ENCODE assay signal across 7 mouse cellular contexts in the genomic region with DNA sequence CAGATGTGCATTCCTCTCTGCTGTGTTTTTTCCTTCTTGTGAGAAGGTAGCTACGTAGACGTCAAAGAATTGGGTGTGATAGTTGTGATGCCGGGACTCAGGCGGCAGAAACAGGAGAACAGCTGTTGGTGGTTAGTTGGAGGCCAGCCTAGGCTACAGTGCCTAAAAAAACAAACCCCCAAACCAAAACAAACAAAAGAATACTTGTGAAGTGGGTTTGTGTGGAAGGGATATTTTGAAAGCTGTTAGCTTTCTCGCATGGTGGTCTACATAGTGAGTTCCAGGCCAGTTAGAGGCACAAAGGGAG. TPM values are rescaled to one million over a fixed set of nuclear protein-coding genes. Genes with fewer than 3 reads are reported as not detected.
DNase-seq lines count a peak whose midpoint lies in the region; ATAC-seq and TF ChIP-seq lines count a peak whose summit lies in the region.

No protein-coding gene starts in this region.

- no peak overlapping the region for H3K4me2 ChIP-seq in midbrain, embryonic 11.5 days
- H3K4me2 ChIP-seq in heart, postnatal 0 days (ENCODE audit: low read depth, low read length), result peak overlapping the region; percentile 95
- H3K4me2 ChIP-seq in liver, embryonic 13.5 days, result peak overlapping the region; percentile 89
- peak overlapping the region; percentile 96 for H3K4me2 ChIP-seq in stomach, postnatal 0 days (replicated peaks; ENCODE audit: low read depth)

- peaks cover 12% of the 10 kb centered on the region; the same call in 1 of the 2 replicates for H3K36me3 ChIP-seq in midbrain, embryonic 10.5 days
- H3K36me3 ChIP-seq in midbrain, embryonic 11.5 days (ENCODE audit: control insufficient read depth, insufficient read depth, low read length), result no peaks in the 10 kb centered on the region
- no peaks in the 10 kb centered on the region for H3K36me3 ChIP-seq in heart, postnatal 0 days (replicated peaks; ENCODE audit: control insufficient read depth, insufficient read depth, low read length)
- H3K36me3 ChIP-seq in liver, embryonic 13.5 days, result no peaks in the 10 kb centered on the region
- no peaks in the 10 kb centered on the region for H3K36me3 ChIP-seq in stomach, postnatal 0 days (ENCODE audit: control insufficient read depth, insufficient read depth, low read length)

- no peak overlapping the region for H3K27ac ChIP-seq in midbrain, embryonic 10.5 days (replicated peaks)
- no peak overlapping the region for H3K27ac ChIP-seq in midbrain, embryonic 11.5 days (ENCODE audit: low read depth, low read length)
- no peak overlapping the region for H3K27ac ChIP-seq in heart, postnatal 0 days (ENCODE audit: low read depth)
- H3K27ac ChIP-seq in liver, embryonic 13.5 days, result no peak overlapping the region
- H3K27ac ChIP-seq in stomach, postnatal 0 days (replicated peaks), result no peak overlapping the region

- TF ChIP-seq CTCF in heart, postnatal 0 days (IDR thresholded peaks at IDR 0.05; ENCODE audit: low read depth), result no peak
- TF ChIP-seq CTCF in stomach, postnatal 0 days (IDR thresholded peaks at IDR 0.05; ENCODE audit: low read depth), result no peak

- no peak overlapping the region for H3K9ac ChIP-seq in midbrain, embryonic 11.5 days (ENCODE audit: low read length)
- H3K9ac ChIP-seq in heart, postnatal 0 days (replicated peaks; ENCODE audit: low read depth, low read length), result no peak overlapping the region
- H3K9ac ChIP-seq in liver, embryonic 13.5 days, result no peak overlapping the region
- H3K9ac ChIP-seq in stomach, postnatal 0 days (ENCODE audit: low read length), result no peak overlapping the region

- H3K4me3 ChIP-seq in midbrain, embryonic 10.5 days, result peak overlapping the region; percentile 72
- H3K4me3 ChIP-seq in midbrain, embryonic 11.5 days (ENCODE audit: low read depth, low read length), result no peak overlapping the region
- H3K4me3 ChIP-seq in heart, postnatal 0 days (ENCODE audit: low read depth, low read length), result peak overlapping the region; percentile 58
- no peak overlapping the region; the same call in 1 of the 2 replicates for H3K4me3 ChIP-seq in liver, embryonic 13.5 days (replicated peaks)
- peak overlapping the region; percentile 59; the same call in 1 of the 2 replicates for H3K4me3 ChIP-seq in stomach, postnatal 0 days (ENCODE audit: low read depth, low read length)

- 76% methylated on average over 5 of the region's 5 CpGs for WGBS in midbrain, embryonic 10.5 days
- 82% methylated on average over 5 of the region's 5 CpGs for WGBS in midbrain, embryonic 11.5 days
- WGBS in heart, postnatal 0 days, result 74% methylated on average over 5 of the region's 5 CpGs
- 72% methylated on average over 5 of the region's 5 CpGs for WGBS in liver, embryonic 13.5 days (ENCODE audit: insufficient replicate concordance)
- 60% methylated on average over 5 of the region's 5 CpGs for WGBS in stomach, postnatal 0 days

- no peak for ATAC-seq in midbrain, embryonic 11.5 days (ENCODE audit: low FRiP score)
- no peak for ATAC-seq in heart, postnatal 0 days (ENCODE audit: insufficient read depth, low read depth)
- ATAC-seq in liver, embryonic 13.5 days (ENCODE audit: low read depth), result no peak
- no peak for ATAC-seq in stomach, postnatal 0 days (ENCODE audit: low FRiP score, low TSS enrichment)

- peaks cover 17% of the 10 kb centered on the region for H3K4me1 ChIP-seq in midbrain, embryonic 10.5 days
- peaks cover 5% of the 10 kb centered on the region for H3K4me1 ChIP-seq in midbrain, embryonic 11.5 days (ENCODE audit: control insufficient read depth, insufficient read depth, low read length)
- H3K4me1 ChIP-seq in heart, postnatal 0 days (ENCODE audit: control insufficient read depth, insufficient read depth), result peaks cover 5% of the 10 kb centered on the region; the same call in 1 of the 2 replicates
- H3K4me1 ChIP-seq in liver, embryonic 13.5 days (replicated peaks), result peaks cover 10% of the 10 kb centered on the region
- no peaks in the 10 kb centered on the region for H3K4me1 ChIP-seq in stomach, postnatal 0 days (replicated peaks; ENCODE audit: control insufficient read depth, insufficient read depth)

- peaks cover 60% of the 10 kb centered on the region for H3K27me3 ChIP-seq in midbrain, embryonic 10.5 days (ENCODE audit: low read depth, poor library complexity, severe bottlenecking)
- H3K27me3 ChIP-seq in midbrain, embryonic 11.5 days (ENCODE audit: control insufficient read depth, insufficient read depth, low read length), result peaks cover 7% of the 10 kb centered on the region
- H3K27me3 ChIP-seq in heart, postnatal 0 days (ENCODE audit: control insufficient read depth, insufficient read depth, low read length), result no peaks in the 10 kb centered on the region
- peaks cover 24% of the 10 kb centered on the region for H3K27me3 ChIP-seq in liver, embryonic 13.5 days
- no peaks in the 10 kb centered on the region for H3K27me3 ChIP-seq in stomach, postnatal 0 days (ENCODE audit: control insufficient read depth, insufficient read depth, low read length)

- DNase-seq in midbrain, embryonic 10.5 days (ENCODE audit: low spot score), result no peak
- DNase-seq in midbrain, embryonic 11.5 days (ENCODE audit: low spot score, missing footprints), result no peak
- DNase-seq in heart, postnatal 0 days (ENCODE audit: low spot score), result no peak
- DNase-seq in liver, embryonic 13.5 days, result no peak
- DNase-seq in stomach, postnatal 0 days (ENCODE audit: low spot score), result no peak
- DNase-seq in retina, embryonic 14.5 days (ENCODE audit: low spot score), result no peak
- DNase-seq in natural killer cell, adult 2 months (ENCODE audit: low spot score in 2 of 2), result no peak

- peaks cover 20% of the 10 kb centered on the region for H3K9me3 ChIP-seq in midbrain, embryonic 10.5 days (replicated peaks)
- H3K9me3 ChIP-seq in midbrain, embryonic 11.5 days (ENCODE audit: control insufficient read depth, low read length), result peaks cover 10% of the 10 kb centered on the region; the same call in 1 of the 2 replicates
- 0 out of 2 replicates have a peak, but pooled peaks cover 6% of the 10 kb centered on the region for H3K9me3 ChIP-seq in heart, postnatal 0 days (replicated peaks; ENCODE audit: control insufficient read depth, low read length)
- H3K9me3 ChIP-seq in liver, embryonic 13.5 days (replicated peaks), result no peaks in the 10 kb centered on the region
- no peaks in the 10 kb centered on the region for H3K9me3 ChIP-seq in stomach, postnatal 0 days (ENCODE audit: control insufficient read depth, low read length)

- no peak for TF ChIP-seq EP300 in heart, postnatal 0 days (IDR thresholded peaks at IDR 0.05; ENCODE audit: low read depth)
- TF ChIP-seq EP300 in stomach, postnatal 0 days (optimal IDR thresholded peaks at IDR 0.05), result no peak

RNA-seq across cellular contexts. Expression of a gene that starts 0.5 kb away (rescaled TPM):
- polyA plus RNA-seq in midbrain, embryonic 10.5 days (2016; fragmentation: Nextera tagmentation; extraction: Ambion mirVana), result 4.1 and 4.8 TPM in 2 replicates
- polyA plus RNA-seq in midbrain, embryonic 11.5 days (2014; fragmentation: Nextera tagmentation; extraction: Ambion mirVana), result 6.3 and 7.3 TPM in 2 replicates
- total RNA-seq in heart, postnatal 0 days (2014; rRNA removed; ENCODE audit: low replicate concordance), result 7.1 and 10.2 TPM in 2 replicates
- polyA plus RNA-seq in heart, postnatal 0 days (2015; fragmentation: Nextera tagmentation; extraction: Ambion mirVana), result 3.7 and 5.2 TPM in 2 replicates
- 0.63 and 0.73 TPM in 2 replicates for polyA plus RNA-seq in liver, embryonic 13.5 days (2015; fragmentation: Nextera tagmentation; extraction: Ambion mirVana)
- polyA plus RNA-seq in stomach, postnatal 0 days (2015; fragmentation: Nextera tagmentation; extraction: Ambion mirVana), result 3.6 and 3.8 TPM in 2 replicates

RNA-seq across cellular contexts. Expression of a gene that starts 28.2 kb away (rescaled TPM):
- polyA plus RNA-seq in midbrain, embryonic 10.5 days (2016; fragmentation: Nextera tagmentation; extraction: Ambion mirVana), result 15.4 and 20.1 TPM in 2 replicates
- 20.2 and 20.5 TPM in 2 replicates for polyA plus RNA-seq in midbrain, embryonic 11.5 days (2014; fragmentation: Nextera tagmentation; extraction: Ambion mirVana)
- total RNA-seq in heart, postnatal 0 days (2014; rRNA removed; ENCODE audit: low replicate concordance), result 5.9 and 9.7 TPM in 2 replicates
- polyA plus RNA-seq in heart, postnatal 0 days (2015; fragmentation: Nextera tagmentation; extraction: Ambion mirVana), result 5.7 and 5.9 TPM in 2 replicates
- 3.0 and 4.6 TPM in 2 replicates for polyA plus RNA-seq in liver, embryonic 13.5 days (2015; fragmentation: Nextera tagmentation; extraction: Ambion mirVana)
- 10.1 and 11.1 TPM in 2 replicates for polyA plus RNA-seq in stomach, postnatal 0 days (2015; fragmentation: Nextera tagmentation; extraction: Ambion mirVana)

RNA-seq across cellular contexts. Expression of a gene that starts 29.4 kb away (rescaled TPM):
- 30.8 and 33.7 TPM in 2 replicates for polyA plus RNA-seq in midbrain, embryonic 10.5 days (2016; fragmentation: Nextera tagmentation; extraction: Ambion mirVana)
- 39.3 and 42.2 TPM in 2 replicates for polyA plus RNA-seq in midbrain, embryonic 11.5 days (2014; fragmentation: Nextera tagmentation; extraction: Ambion mirVana)
- total RNA-seq in heart, postnatal 0 days (2014; rRNA removed; ENCODE audit: low replicate concordance), result 9.5 and 17.5 TPM in 2 replicates
- polyA plus RNA-seq in heart, postnatal 0 days (2015; fragmentation: Nextera tagmentation; extraction: Ambion mirVana), result 9.5 and 13.0 TPM in 2 replicates
- polyA plus RNA-seq in liver, embryonic 13.5 days (2015; fragmentation: Nextera tagmentation; extraction: Ambion mirVana), result 11.1 and 12.9 TPM in 2 replicates
- 10.0 and 10.2 TPM in 2 replicates for polyA plus RNA-seq in stomach, postnatal 0 days (2015; fragmentation: Nextera tagmentation; extraction: Ambion mirVana)

Comparison
In these comparisons a context has a peak if more than half of its experiments do, and no peak if none do; other contexts are left out.
1. H3K4me3 ChIP-seq: peak in midbrain, embryonic 10.5 days (single experiment), heart, postnatal 0 days (single experiment) and stomach, postnatal 0 days (single experiment); none in midbrain, embryonic 11.5 days (single experiment) and liver, embryonic 13.5 days (single experiment).